Mouse (Mus musculus): ENCODE data around the gene Gm20916. TPM values are rescaled to one million over a fixed set of nuclear protein-coding genes. Genes with fewer than 3 reads are reported as not detected.
"Not testable (repeated sequence)": the region's sequence is repeated elsewhere in the genome, so short reads cannot be mapped to it uniquely, and the experiment has no call there.

Gene Gm20916
- not detected in 2 replicates for polyA plus RNA-seq (2016; fragmentation: Nextera tagmentation; extraction: Ambion mirVana)

DNA sequence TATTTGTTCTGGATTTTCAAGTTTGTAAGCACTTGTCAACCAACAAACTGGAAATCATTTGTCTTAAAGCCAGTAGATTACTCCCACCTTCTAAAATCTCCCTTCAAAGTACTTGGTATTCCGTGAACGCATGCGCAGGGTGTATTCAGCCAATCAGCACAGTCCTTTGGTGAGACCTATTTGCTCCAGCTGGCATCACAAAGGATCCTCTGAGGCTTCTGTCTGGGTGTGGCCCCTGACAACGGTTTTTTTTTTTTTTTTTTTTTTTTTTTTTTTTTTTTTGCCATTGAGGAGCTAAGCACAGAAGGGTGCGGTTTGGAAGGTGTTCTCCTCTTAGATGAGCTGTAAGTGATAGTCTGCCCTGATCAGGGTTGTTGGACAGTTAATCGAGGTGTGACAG lies at the start of gene Gm20916:
Gene Gm20916, plus strand, starts transcription at position 301 of the 400 bp plus-strand sequence.
- not testable (repeated sequence) for H3K4me3 ChIP-seq; H3K9me3 ChIP-seq; DNase-seq (ENCODE audit: extremely low spot score, low spot score); H3K27ac ChIP-seq; H3K27me3 ChIP-seq (ENCODE audit: poor library complexity, severe bottlenecking); H3K4me1 ChIP-seq; H3K36me3 ChIP-seq (replicated peaks)
- no CpG with 5 or more reads among the region's 6 CpGs for WGBS

Other genes with a start within 250 kb of the Gm20916 start
- gene Gm20917, start 168.4 kb upstream of the Gm20916 start, polyA plus RNA-seq (2016; fragmentation: Nextera tagmentation; extraction: Ambion mirVana), result not detected in 2 replicates

Measured in forebrain, embryonic 10.5 days (tissue).